ENCODE assay signal across 7 mouse cellular contexts in the genomic region with DNA sequence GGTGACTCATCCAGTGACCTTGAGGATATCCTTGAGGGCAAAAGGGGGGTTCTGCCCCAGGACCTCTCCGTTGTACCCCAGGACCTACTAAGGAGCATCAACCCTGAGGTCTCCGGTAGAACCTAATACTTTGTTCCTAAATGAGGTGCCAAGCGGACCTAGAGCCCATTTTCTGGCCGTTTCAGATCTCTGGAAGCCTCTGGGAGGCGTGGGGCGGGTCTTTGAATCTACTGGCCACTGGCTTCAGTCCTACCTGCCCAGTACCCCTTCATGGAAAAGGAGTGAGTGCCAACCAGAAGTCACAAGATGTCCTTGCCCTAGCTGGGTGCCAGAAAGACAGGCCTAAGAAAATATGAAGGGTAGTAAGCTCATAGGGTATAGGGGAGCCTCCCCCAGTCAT. TPM values are rescaled to one million over a fixed set of nuclear protein-coding genes. Genes with fewer than 3 reads are reported as not detected.
DNase-seq lines count a peak whose midpoint lies in the region; ATAC-seq lines count a peak whose summit lies in the region.

No protein-coding gene starts in this region.

- no peak for ATAC-seq in lung, embryonic 15.5 days (ENCODE audit: borderline replicate concordance, extremely low read depth, low FRiP score, low TSS enrichment)
- no peak for ATAC-seq in forebrain, embryonic 11.5 days (replicated peaks; ENCODE audit: low FRiP score)
- ATAC-seq in limb, embryonic 13.5 days (ENCODE audit: low FRiP score, low read depth), result no peak
- no peak for ATAC-seq in stomach, embryonic 14.5 days (ENCODE audit: insufficient number of reproducible peaks, insufficient read depth, low FRiP score, low read depth)
- ATAC-seq in cerebellum, adult (ENCODE audit: insufficient number of reproducible peaks, low FRiP score, low TSS enrichment), result no peak

- peak overlapping the region; percentile 31; the same call in 1 of the 2 replicates for H3K27ac ChIP-seq in lung, embryonic 15.5 days
- H3K27ac ChIP-seq in forebrain, embryonic 11.5 days (ENCODE audit: low read depth, low read length), result no peak overlapping the region
- H3K27ac ChIP-seq in limb, embryonic 13.5 days, result no peak overlapping the region
- peak overlapping the region; percentile 80; the same call in 1 of the 2 replicates for H3K27ac ChIP-seq in stomach, embryonic 14.5 days (ENCODE audit: low read length)

- H3K27me3 ChIP-seq in lung, embryonic 15.5 days, result no peaks in the 10 kb centered on the region
- no peaks in the 10 kb centered on the region for H3K27me3 ChIP-seq in forebrain, embryonic 11.5 days (ENCODE audit: control insufficient read depth, insufficient read depth, low read length)
- no peaks in the 10 kb centered on the region for H3K27me3 ChIP-seq in limb, embryonic 13.5 days
- H3K27me3 ChIP-seq in stomach, embryonic 14.5 days (ENCODE audit: control insufficient read depth, insufficient read depth, low read length), result no peaks in the 10 kb centered on the region

- 39% methylated on average over 6 of the region's 6 CpGs for WGBS in lung, embryonic 15.5 days
- 48% methylated on average over 6 of the region's 6 CpGs for WGBS in forebrain, embryonic 11.5 days
- 51% methylated on average over 6 of the region's 6 CpGs for WGBS in limb, embryonic 13.5 days
- WGBS in stomach, embryonic 14.5 days, result 49% methylated on average over 6 of the region's 6 CpGs

- peak overlapping the region; percentile 87 for H3K9ac ChIP-seq in lung, embryonic 15.5 days
- H3K9ac ChIP-seq in forebrain, embryonic 11.5 days (ENCODE audit: low read length), result peak overlapping the region; percentile 10; the same call in 1 of the 2 replicates
- H3K9ac ChIP-seq in limb, embryonic 13.5 days, result peak overlapping the region; percentile 88; the same call in 1 of the 2 replicates
- H3K9ac ChIP-seq in stomach, embryonic 14.5 days (replicated peaks; ENCODE audit: low read depth, low read length), result no peak overlapping the region

- no peaks in the 10 kb centered on the region for H3K9me3 ChIP-seq in lung, embryonic 15.5 days
- no peaks in the 10 kb centered on the region for H3K9me3 ChIP-seq in forebrain, embryonic 11.5 days (ENCODE audit: control insufficient read depth, low read length)
- H3K9me3 ChIP-seq in limb, embryonic 13.5 days, result no peaks in the 10 kb centered on the region
- no peaks in the 10 kb centered on the region for H3K9me3 ChIP-seq in stomach, embryonic 14.5 days (ENCODE audit: control insufficient read depth, low read depth, low read length)

- H3K36me3 ChIP-seq in lung, embryonic 15.5 days, result peaks cover 23% of the 10 kb centered on the region; the same call in 1 of the 2 replicates
- H3K36me3 ChIP-seq in forebrain, embryonic 11.5 days (ENCODE audit: control insufficient read depth, insufficient read depth, low read length), result no peaks in the 10 kb centered on the region
- peaks cover 25% of the 10 kb centered on the region for H3K36me3 ChIP-seq in limb, embryonic 13.5 days
- peaks cover 14% of the 10 kb centered on the region for H3K36me3 ChIP-seq in stomach, embryonic 14.5 days (ENCODE audit: control insufficient read depth, insufficient read depth, low read length)

- H3K4me1 ChIP-seq in lung, embryonic 15.5 days, result peaks cover 22% of the 10 kb centered on the region
- no peaks in the 10 kb centered on the region; the same call in 1 of the 2 replicates for H3K4me1 ChIP-seq in forebrain, embryonic 11.5 days (replicated peaks; ENCODE audit: control insufficient read depth, insufficient read depth, low read length)
- peaks cover 21% of the 10 kb centered on the region for H3K4me1 ChIP-seq in limb, embryonic 13.5 days
- 0 out of 2 replicates have a peak, but pooled peaks cover 6% of the 10 kb centered on the region for H3K4me1 ChIP-seq in stomach, embryonic 14.5 days (ENCODE audit: control insufficient read depth, insufficient read depth, low read length)

- peak overlapping the region; percentile 87 for H3K4me2 ChIP-seq in lung, embryonic 15.5 days
- peak overlapping the region; percentile 85 for H3K4me2 ChIP-seq in forebrain, embryonic 11.5 days (ENCODE audit: low read depth, low read length, severe bottlenecking)
- H3K4me2 ChIP-seq in limb, embryonic 13.5 days (replicated peaks), result peak overlapping the region; percentile 80
- H3K4me2 ChIP-seq in stomach, embryonic 14.5 days (replicated peaks; ENCODE audit: low read depth, low read length), result peak overlapping the region; percentile 65

- peak overlapping the region; percentile 68 for H3K4me3 ChIP-seq in lung, embryonic 15.5 days
- peak overlapping the region; percentile 55; the same call in 1 of the 2 replicates for H3K4me3 ChIP-seq in forebrain, embryonic 11.5 days (ENCODE audit: low read depth, low read length)
- peak overlapping the region; percentile 70 for H3K4me3 ChIP-seq in limb, embryonic 13.5 days
- H3K4me3 ChIP-seq in stomach, embryonic 14.5 days (ENCODE audit: low read depth, low read length), result peak overlapping the region; percentile 69

- no peak for DNase-seq in lung, postnatal 10 days
- DNase-seq in forebrain, embryonic 11.5 days (ENCODE audit: low spot score), result no peak
- DNase-seq in thymus, postnatal 25 days, result no peak

RNA-seq across cellular contexts. Expression of a gene that starts 2.5 kb away (rescaled TPM):
- 147 and 151 TPM in 2 replicates for polyA plus RNA-seq in lung, embryonic 15.5 days (2015; fragmentation: Nextera tagmentation; extraction: Ambion mirVana)
- polyA plus RNA-seq in forebrain, embryonic 11.5 days (2014; fragmentation: Nextera tagmentation; extraction: Ambion mirVana), result 66.8 and 70.9 TPM in 2 replicates
- 158 and 159 TPM in 2 replicates for polyA plus RNA-seq in limb, embryonic 13.5 days (2015; fragmentation: Nextera tagmentation; extraction: Ambion mirVana)
- polyA plus RNA-seq in stomach, embryonic 14.5 days (2014; fragmentation: Nextera tagmentation; extraction: Ambion mirVana), result 154 and 155 TPM in 2 replicates

RNA-seq across cellular contexts. Expression of a gene that starts 19.6 kb away (rescaled TPM):
- polyA plus RNA-seq in lung, embryonic 15.5 days (2015; fragmentation: Nextera tagmentation; extraction: Ambion mirVana), result not detected in 2 replicates
- not detected in 2 replicates for polyA plus RNA-seq in forebrain, embryonic 11.5 days (2014; fragmentation: Nextera tagmentation; extraction: Ambion mirVana)
- polyA plus RNA-seq in limb, embryonic 13.5 days (2015; fragmentation: Nextera tagmentation; extraction: Ambion mirVana), result not detected in 2 replicates
- not detected in 2 replicates for polyA plus RNA-seq in stomach, embryonic 14.5 days (2014; fragmentation: Nextera tagmentation; extraction: Ambion mirVana)

RNA-seq across cellular contexts. Expression of a gene that starts 20.3 kb away (rescaled TPM):
- polyA plus RNA-seq in lung, embryonic 15.5 days (2015; fragmentation: Nextera tagmentation; extraction: Ambion mirVana), result not detected in 2 replicates
- polyA plus RNA-seq in forebrain, embryonic 11.5 days (2014; fragmentation: Nextera tagmentation; extraction: Ambion mirVana), result not detected in 2 replicates
- not detected in 2 replicates for polyA plus RNA-seq in limb, embryonic 13.5 days (2015; fragmentation: Nextera tagmentation; extraction: Ambion mirVana)
- polyA plus RNA-seq in stomach, embryonic 14.5 days (2014; fragmentation: Nextera tagmentation; extraction: Ambion mirVana), result not detected in 2 replicates

RNA-seq across cellular contexts. Expression of a gene that starts 31.7 kb away (rescaled TPM):
- not detected in 2 replicates for polyA plus RNA-seq in lung, embryonic 15.5 days (2015; fragmentation: Nextera tagmentation; extraction: Ambion mirVana)
- polyA plus RNA-seq in forebrain, embryonic 11.5 days (2014; fragmentation: Nextera tagmentation; extraction: Ambion mirVana), result not detected in 2 replicates
- polyA plus RNA-seq in limb, embryonic 13.5 days (2015; fragmentation: Nextera tagmentation; extraction: Ambion mirVana), result not detected in 2 replicates
- not detected in 2 replicates for polyA plus RNA-seq in stomach, embryonic 14.5 days (2014; fragmentation: Nextera tagmentation; extraction: Ambion mirVana)

RNA-seq across cellular contexts. Expression of a gene that starts 31.8 kb away (rescaled TPM):
- polyA plus RNA-seq in lung, embryonic 15.5 days (2015; fragmentation: Nextera tagmentation; extraction: Ambion mirVana), result not detected in 2 replicates
- not detected in 2 replicates for polyA plus RNA-seq in forebrain, embryonic 11.5 days (2014; fragmentation: Nextera tagmentation; extraction: Ambion mirVana)
- polyA plus RNA-seq in limb, embryonic 13.5 days (2015; fragmentation: Nextera tagmentation; extraction: Ambion mirVana), result not detected in 2 replicates
- not detected in 2 replicates for polyA plus RNA-seq in stomach, embryonic 14.5 days (2014; fragmentation: Nextera tagmentation; extraction: Ambion mirVana)

Comparison
In these comparisons a context has a peak if more than half of its experiments do, and no peak if none do; other contexts are left out.
1. H3K27ac ChIP-seq: peak in lung, embryonic 15.5 days (single experiment) and stomach, embryonic 14.5 days (single experiment); none in forebrain, embryonic 11.5 days (single experiment) and limb, embryonic 13.5 days (single experiment).
2. Peak in every context shown above with its lines, with median percentiles within 50 percentile points of each other: H3K4me2 ChIP-seq and H3K4me3 ChIP-seq.